Mouse (Mus musculus): ENCODE measurements around the gene Polr3h. TPM values are rescaled to one million over a fixed set of nuclear protein-coding genes. Genes with fewer than 3 reads are reported as not detected.

Polr3h gene
- polyA plus RNA-seq, 1 experiment from 2014 or later, result 80.6 TPM

DNA sequence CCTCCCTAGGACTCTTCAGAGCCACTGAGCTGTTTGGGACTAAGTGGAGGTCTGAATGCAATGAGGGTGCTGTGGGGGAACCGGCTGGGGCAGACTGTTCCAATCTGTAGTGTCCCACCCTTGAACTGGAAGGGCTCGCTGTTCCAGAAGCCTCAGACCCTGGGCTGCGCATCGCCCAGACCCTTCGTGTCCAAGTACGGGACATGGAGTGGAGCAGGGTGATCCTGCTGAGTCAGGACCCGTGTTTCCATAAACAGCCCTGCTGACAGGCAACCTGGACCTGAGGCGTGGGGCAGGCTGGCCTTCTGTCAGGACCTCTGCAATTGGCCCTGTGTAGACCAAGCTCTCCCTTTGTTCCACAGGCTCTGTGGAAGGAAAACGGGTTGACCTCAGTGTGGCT, 79.3 kb downstream of the Polr3h start:
- WGBS, result 83% methylated on average over 9 of the region's 9 CpGs
- no peaks in the 10 kb centered on the region for H3K9me3 ChIP-seq
- no peak for ATAC-seq (ENCODE audit: low read depth)
- no peaks in the 10 kb centered on the region; the same call in 1 of the 2 replicates for H3K4me1 ChIP-seq (replicated peaks)
- H3K27ac ChIP-seq (replicated peaks), result no peak overlapping the region
- peaks cover 45% of the 10 kb centered on the region for H3K36me3 ChIP-seq
- H3K9ac ChIP-seq, result no peak overlapping the region
- no peaks in the 10 kb centered on the region for H3K27me3 ChIP-seq
- H3K4me2 ChIP-seq, result no peak overlapping the region
- no peak overlapping the region for H3K4me3 ChIP-seq

DNA sequence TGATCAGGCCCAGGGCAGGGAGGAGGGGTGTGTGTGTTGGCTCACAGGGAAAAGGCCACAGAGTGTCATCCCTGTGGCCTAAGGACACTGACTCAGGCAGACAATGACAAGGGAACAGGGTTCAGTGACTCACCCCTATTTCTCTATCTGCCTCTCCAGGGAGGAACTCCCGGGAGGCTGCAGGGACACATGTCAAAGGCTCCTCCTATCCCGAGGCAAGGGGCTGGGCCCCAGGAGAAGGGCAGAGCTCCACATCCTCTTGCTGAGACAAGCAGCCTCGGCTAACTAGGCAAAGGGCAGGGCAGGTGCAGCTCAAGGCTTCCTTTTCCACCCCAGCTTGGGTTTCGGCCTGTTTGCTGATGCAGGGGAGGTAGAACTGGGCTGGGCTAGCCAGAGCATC, 80.3 kb downstream of the Polr3h start:
- Histone ChIP-seq H3K4me2 (no peak overlapping the region), H3K36me3 (peaks cover 35% of the 10 kb centered on the region)
- no peak for ATAC-seq (ENCODE audit: low read depth)

GRCm38 (mm10) chr15:81845033-81845625, 80.9 kb downstream of the Polr3h start:
- no peak for ATAC-seq (ENCODE audit: low read depth)
- peaks cover 29% of the 10 kb centered on the region for H3K36me3 ChIP-seq
- H3K27me3 ChIP-seq, result no peaks in the 10 kb centered on the region
- 74% methylated on average over 5 of the region's 5 CpGs for WGBS
- H3K9me3 ChIP-seq, result no peaks in the 10 kb centered on the region
- no peak overlapping the region for H3K27ac ChIP-seq (replicated peaks)
- H3K4me2 ChIP-seq, result no peak overlapping the region
- no peaks in the 10 kb centered on the region; the same call in 1 of the 2 replicates for H3K4me1 ChIP-seq (replicated peaks)
- H3K9ac ChIP-seq, result no peak overlapping the region
- no peak overlapping the region for H3K4me3 ChIP-seq

More for the DNA sequence above, 80.3 kb downstream of the Polr3h start:
- no peaks in the 10 kb centered on the region for H3K27me3 ChIP-seq
- WGBS, result 34% methylated on average over 4 of the region's 4 CpGs
- no peak overlapping the region for H3K27ac ChIP-seq (replicated peaks)
- no peak overlapping the region for H3K9ac ChIP-seq
- H3K4me1 ChIP-seq (replicated peaks), result no peaks in the 10 kb centered on the region; the same call in 1 of the 2 replicates
- no peaks in the 10 kb centered on the region for H3K9me3 ChIP-seq
- H3K4me3 ChIP-seq, result no peak overlapping the region

GRCm38 (mm10) chr15:81842275-81842674, 83.8 kb downstream of the Polr3h start:
- Histone ChIP-seq H3K4me2 (no peak overlapping the region), H3K4me3 (no peak overlapping the region), H3K27ac (replicated peaks) (no peak overlapping the region), H3K27me3 (no peaks in the 10 kb centered on the region), H3K4me1 (replicated peaks) (peaks cover 5% of the 10 kb centered on the region), H3K36me3 (peaks cover 8% of the 10 kb centered on the region; the same call in 1 of the 2 replicates), H3K9me3 (no peaks in the 10 kb centered on the region), H3K9ac (no peak overlapping the region)
- WGBS, result 89% methylated on average over 7 of the region's 7 CpGs
- ATAC-seq (ENCODE audit: low read depth), result no peak

GRCm38 (mm10) chr15:81840306-81840705, 85.7 kb downstream of the Polr3h start:
- no peak for ATAC-seq (ENCODE audit: low read depth)
- Histone ChIP-seq H3K36me3 (no peaks in the 10 kb centered on the region), H3K9me3 (no peaks in the 10 kb centered on the region), H3K27ac (replicated peaks) (no peak overlapping the region), H3K4me2 (no peak overlapping the region), H3K4me1 (replicated peaks) (peaks cover 20% of the 10 kb centered on the region), H3K4me3 (no peak overlapping the region), H3K9ac (no peak overlapping the region), H3K27me3 (peaks cover 9% of the 10 kb centered on the region)
- 91% methylated on average over 7 of the region's 7 CpGs for WGBS

DNA sequence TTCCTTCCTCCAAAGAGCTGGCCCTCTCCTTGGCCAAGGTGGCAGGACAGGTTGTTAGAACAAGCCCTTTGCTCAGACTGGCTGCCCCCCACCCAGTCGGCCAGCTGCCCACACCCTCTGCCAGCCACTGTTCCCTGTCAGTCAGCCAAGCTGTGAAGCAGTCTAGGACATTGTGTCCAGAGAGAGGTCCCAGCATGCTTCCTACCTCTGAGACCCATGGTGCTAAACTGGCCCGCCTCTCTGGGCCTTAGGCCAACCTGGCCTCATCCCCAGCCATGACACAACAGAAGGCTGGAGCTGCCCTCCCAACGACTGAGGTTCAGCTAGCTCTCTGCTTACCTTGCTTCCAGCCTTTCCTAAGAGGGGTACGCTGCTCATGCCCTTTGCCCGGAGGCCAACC, 86.4 kb downstream of the Polr3h start:
- no peak overlapping the region for H3K27ac ChIP-seq (replicated peaks)
- H3K9me3 ChIP-seq, result no peaks in the 10 kb centered on the region
- H3K4me3 ChIP-seq, result no peak overlapping the region
- no peaks in the 10 kb centered on the region for H3K36me3 ChIP-seq
- ATAC-seq (ENCODE audit: low read depth), result peak; percentile 60; the same call in 1 of the 2 replicates
- no peak overlapping the region for H3K9ac ChIP-seq
- peaks cover 20% of the 10 kb centered on the region for H3K4me1 ChIP-seq (replicated peaks)
- H3K27me3 ChIP-seq, result peaks cover 14% of the 10 kb centered on the region
- 58% methylated on average over 5 of the region's 5 CpGs for WGBS
- H3K4me2 ChIP-seq, result no peak overlapping the region

GRCm38 (mm10) chr15:81838554-81839235, 87.3 kb downstream of the Polr3h start:
- WGBS, result 69% methylated on average over 14 of the region's 14 CpGs
- ATAC-seq (ENCODE audit: low read depth), result no peak

More at GRCm38 (mm10) chr15:81838554-81839235, 87.3 kb downstream of the Polr3h start:
- H3K4me1 ChIP-seq (replicated peaks), result peaks cover 25% of the 10 kb centered on the region
- no peak overlapping the region for H3K4me3 ChIP-seq
- H3K27ac ChIP-seq (replicated peaks), result no peak overlapping the region
- no peak overlapping the region for H3K4me2 ChIP-seq
- H3K36me3 ChIP-seq, result no peaks in the 10 kb centered on the region
- H3K9me3 ChIP-seq, result no peaks in the 10 kb centered on the region
- H3K27me3 ChIP-seq, result peaks cover 14% of the 10 kb centered on the region
- H3K9ac ChIP-seq, result no peak overlapping the region

Other genes starting within 250 kb of the Polr3h start
- 12.3 and 13.8 TPM in 2 replicates for gene Chadl, start 229.0 kb downstream of the Polr3h start, polyA plus RNA-seq (2015; fragmentation: Nextera tagmentation; extraction: Ambion mirVana)
- gene Zc3h7b, start 181.2 kb downstream of the Polr3h start, polyA plus RNA-seq (2015; fragmentation: Nextera tagmentation; extraction: Ambion mirVana), result 43.9 and 47.6 TPM in 2 replicates
- gene Rangap1, start 180.7 kb downstream of the Polr3h start, polyA plus RNA-seq (2015; fragmentation: Nextera tagmentation; extraction: Ambion mirVana), result 114 and 115 TPM in 2 replicates
- 20.6 and 21.4 TPM in 2 replicates for gene Tef, start 123.8 kb downstream of the Polr3h start, polyA plus RNA-seq (2015; fragmentation: Nextera tagmentation; extraction: Ambion mirVana)
- gene Tob2, start 67.4 kb downstream of the Polr3h start, polyA plus RNA-seq (2015; fragmentation: Nextera tagmentation; extraction: Ambion mirVana), result 13.5 and 16.5 TPM in 2 replicates
- 111 and 129 TPM in 2 replicates for gene Phf5a, start 54.3 kb downstream of the Polr3h start, polyA plus RNA-seq (2015; fragmentation: Nextera tagmentation; extraction: Ambion mirVana)
- 252 and 268 TPM in 2 replicates for gene Aco2, start 53.9 kb downstream of the Polr3h start, polyA plus RNA-seq (2015; fragmentation: Nextera tagmentation; extraction: Ambion mirVana)
- 117 and 127 TPM in 2 replicates for gene Csdc2, start 10.5 kb upstream of the Polr3h start, polyA plus RNA-seq (2015; fragmentation: Nextera tagmentation; extraction: Ambion mirVana)
- 62.2 and 75.2 TPM in 2 replicates for gene Pmm1, start 34.7 kb upstream of the Polr3h start, polyA plus RNA-seq (2015; fragmentation: Nextera tagmentation; extraction: Ambion mirVana)
- not detected in 2 replicates for gene 1700029P11Rik, start 54.3 kb upstream of the Polr3h start, polyA plus RNA-seq (2015; fragmentation: Nextera tagmentation; extraction: Ambion mirVana)
- 45.0 and 46.7 TPM in 2 replicates for gene Xrcc6, start 61.6 kb upstream of the Polr3h start, polyA plus RNA-seq (2015; fragmentation: Nextera tagmentation; extraction: Ambion mirVana)
- gene Desi1, start 107.6 kb upstream of the Polr3h start, polyA plus RNA-seq (2015; fragmentation: Nextera tagmentation; extraction: Ambion mirVana), result 43.4 and 46.2 TPM in 2 replicates
- gene Snu13, start 121.4 kb upstream of the Polr3h start, polyA plus RNA-seq (2015; fragmentation: Nextera tagmentation; extraction: Ambion mirVana), result 230 and 245 TPM in 2 replicates
- gene 4930407I10Rik, start 132.9 kb upstream of the Polr3h start, polyA plus RNA-seq (2015; fragmentation: Nextera tagmentation; extraction: Ambion mirVana), result not detected in 2 replicates
- gene Mei1, start 143.8 kb upstream of the Polr3h start, polyA plus RNA-seq (2015; fragmentation: Nextera tagmentation; extraction: Ambion mirVana), result 0.04 TPM in 1 of 2 replicates, not detected in the other
- 13.0 and 14.7 TPM in 2 replicates for gene Ccdc134, start 201.7 kb upstream of the Polr3h start, polyA plus RNA-seq (2015; fragmentation: Nextera tagmentation; extraction: Ambion mirVana)
- gene Srebf2, start 220.9 kb upstream of the Polr3h start, polyA plus RNA-seq (2015; fragmentation: Nextera tagmentation; extraction: Ambion mirVana), result 184 and 189 TPM in 2 replicates